Mouse (Mus musculus) forebrain, embryonic 16.5 days (tissue): Measurements from ENCODE around the gene Tarbp2. TPM values are rescaled to one million over a fixed set of nuclear protein-coding genes. Genes with fewer than 3 reads are reported as not detected.
A peak's percentile ranks its signal among the peaks of the same experiment; 100 is the strongest.

Source experiments
- ATAC-seq: fragments of 200-750 bp; cut with Nextera tagmentation; 2 replicates; pipeline ENCODE4 v1.8.0; 2017; ENCODE audit warnings: mild to moderate bottlenecking, moderate library complexity
- H3K27ac ChIP-seq: fragments of 300-500 bp; sonication (generic); 2 replicates; pipeline ENCODE4 v1.5.1; 2014; ENCODE audit warnings: low read length, control low read depth
- H3K27me3 ChIP-seq: fragments of 300-500 bp; sonication (generic); replicated peaks from 2 replicates; pipeline ENCODE4 v1.6.1; 2014; ENCODE audit warnings: low read length; ENCODE audit not compliant: control insufficient read depth, insufficient read depth
- H3K36me3 ChIP-seq: fragments of 300-500 bp; sonication (generic); 2 replicates; pipeline ENCODE4 v1.6.1; 2014; ENCODE audit not compliant: control insufficient read depth, insufficient read depth
- H3K4me1 ChIP-seq: fragments of 300-500 bp; sonication (generic); replicated peaks from 2 replicates; pipeline ENCODE4 v1.6.1; 2014; ENCODE audit warnings: low read length; ENCODE audit not compliant: control insufficient read depth, insufficient read depth
- H3K4me2 ChIP-seq: fragments of 300-500 bp; sonication (generic); 2 replicates; pipeline ENCODE4 v1.6.1; 2014; ENCODE audit warnings: mild to moderate bottlenecking, low read length, control low read depth
- H3K4me3 ChIP-seq: fragments of 300-500 bp; sonication (generic); replicated peaks from 2 replicates; pipeline ENCODE4 v1.5.1; 2014; ENCODE audit warnings: mild to moderate bottlenecking, low read length, control low read depth
- H3K9ac ChIP-seq: fragments of 300-500 bp; sonication (generic); replicated peaks from 2 replicates; pipeline ENCODE4 v1.6.1; 2014; ENCODE audit warnings: low read depth, low read length, control low read depth
- H3K9me3 ChIP-seq: fragments of 300-500 bp; sonication (generic); 2 replicates; pipeline ENCODE4 v1.6.1; 2016; ENCODE audit warnings: low read length; ENCODE audit not compliant: control insufficient read depth
- WGBS: fragments of 180-500 bp; shearing (Covaris S2); extraction: QIAGEN DNeasy Blood & Tissue Kit; methylation state at CpG from one replicate; pipeline ENCODE4 v1.1.7; 2014; 5-methylcytosine and 5-hydroxymethylcytosine counted together
- polyA plus RNA-seq: library from polyadenylated mRNA; unstranded; fragments of >200 nt; fragmentation: Nextera tagmentation; extraction: Ambion mirVana; gene quantifications from 2 replicates; pipeline ENCODE4 v1.2.1, GENCODE M21; 2015

Gene Tarbp2
- polyA plus RNA-seq, result 97.2 and 114 TPM in 2 replicates

GRCm38 (mm10) chr15:102517976-102518858 lies at the start of gene Tarbp2:
TSS of gene Tarbp2 (plus strand) at chr15:102518192.
- Histone ChIP-seq H3K9me3 (no peaks in the 10 kb centered on the region), H3K9ac (peak within 1 kb of the TSS; percentile 92), H3K4me2 (peak within 1 kb of the TSS; percentile 96), H3K27ac (peak within 1 kb of the TSS; percentile 100), H3K4me1 (peaks cover 41% of the 10 kb centered on the region), H3K4me3 (peak within 1 kb of the TSS; percentile 73), H3K36me3 (0 out of 2 replicates have a peak, but pooled peaks cover 2% of the 10 kb centered on the region), H3K27me3 (no peaks in the 10 kb centered on the region)
- ATAC-seq, result peak; percentile 92
- under 1% methylated on average over 60 of the region's 60 CpGs for WGBS

- Histone ChIP-seq H3K4me1 (peaks cover 9% of the 10 kb centered on the region), H3K36me3 (no peaks in the 10 kb centered on the region), H3K9me3 (no peaks in the 10 kb centered on the region; the same call in 1 of the 2 replicates), H3K27me3 (no peaks in the 10 kb centered on the region), H3K4me3 (no peak overlapping the region), H3K27ac (no peak overlapping the region), H3K4me2 (no peak overlapping the region), H3K9ac (no peak overlapping the region)
- 95% methylated on average over 9 of the region's 9 CpGs for WGBS
- ATAC-seq, result no peak
Measured at GRCm38 (mm10) chr15:102468675-102469370, 49.2 kb upstream of the Tarbp2 start.

- H3K27ac ChIP-seq, result peak within 1 kb of the TSS; percentile 93
- peaks cover 11% of the 10 kb centered on the region for H3K36me3 ChIP-seq
- peak within 1 kb of the TSS; percentile 77 for H3K4me3 ChIP-seq
- peaks cover 9% of the 10 kb centered on the region for H3K4me1 ChIP-seq
- under 1% methylated on average over 36 of the region's 40 CpGs for WGBS
- ATAC-seq, result peak; percentile 99
- peak within 1 kb of the TSS; percentile 85 for H3K9ac ChIP-seq
- peak within 1 kb of the TSS; percentile 82 for H3K4me2 ChIP-seq
- H3K27me3 ChIP-seq, result no peaks in the 10 kb centered on the region
- H3K9me3 ChIP-seq, result no peaks in the 10 kb centered on the region; the same call in 1 of the 2 replicates
Measured at GRCm38 (mm10) chr15:102470183-102470604, 47.8 kb upstream of the Tarbp2 start, which contains the start of gene Pcbp2. TSS of gene Pcbp2 (plus strand) at chr15:102470539.

- Histone ChIP-seq H3K9me3 (no peaks in the 10 kb centered on the region; the same call in 1 of the 2 replicates), H3K27me3 (no peaks in the 10 kb centered on the region), H3K4me1 (peaks cover 9% of the 10 kb centered on the region), H3K9ac (peak overlapping the region; percentile 85), H3K36me3 (peaks cover 16% of the 10 kb centered on the region), H3K4me3 (peak overlapping the region; percentile 77), H3K4me2 (peak overlapping the region; percentile 82), H3K27ac (peak overlapping the region; percentile 93)
- peak; percentile 76 for ATAC-seq
- whole genome bisulfite sequencing, result under 1% methylated on average over 44 of the region's 67 CpGs
Measured at GRCm38 (mm10) chr15:102470605-102471294, 47.2 kb upstream of the Tarbp2 start.

- H3K27ac ChIP-seq, result peak overlapping the region; percentile 93
- ATAC-seq, result no peak
- H3K9ac ChIP-seq, result peak overlapping the region; percentile 85
- H3K9me3 ChIP-seq, result no peaks in the 10 kb centered on the region; the same call in 1 of the 2 replicates
- H3K27me3 ChIP-seq, result no peaks in the 10 kb centered on the region
- peaks cover 9% of the 10 kb centered on the region for H3K4me1 ChIP-seq
- H3K4me2 ChIP-seq, result peak overlapping the region; percentile 82
- H3K4me3 ChIP-seq, result peak overlapping the region; percentile 77
- peaks cover 18% of the 10 kb centered on the region for H3K36me3 ChIP-seq
- WGBS, result 1% methylated on average over 10 of the region's 10 CpGs
Measured at GRCm38 (mm10) chr15:102471295-102471645, 46.7 kb upstream of the Tarbp2 start.

- Histone ChIP-seq H3K27me3 (no peaks in the 10 kb centered on the region), H3K9me3 (no peaks in the 10 kb centered on the region; the same call in 1 of the 2 replicates), H3K4me2 (peak overlapping the region; percentile 82), H3K9ac (peak overlapping the region; percentile 6; the same call in 1 of the 2 replicates), H3K36me3 (peaks cover 20% of the 10 kb centered on the region), H3K27ac (no peak overlapping the region), H3K4me1 (peaks cover 9% of the 10 kb centered on the region), H3K4me3 (peak overlapping the region; percentile 18)
- ATAC-seq, result no peak
Measured at GRCm38 (mm10) chr15:102471727-102472126, 46.3 kb upstream of the Tarbp2 start.

- no peaks in the 10 kb centered on the region; the same call in 1 of the 2 replicates for H3K9me3 ChIP-seq
- no peak overlapping the region for H3K4me2 ChIP-seq
- no peaks in the 10 kb centered on the region for H3K27me3 ChIP-seq
- H3K36me3 ChIP-seq, result peaks cover 28% of the 10 kb centered on the region
- no peak overlapping the region for H3K9ac ChIP-seq
- no peak for ATAC-seq
- 73% methylated on average over 2 of the region's 2 CpGs for WGBS
- no peak overlapping the region for H3K27ac ChIP-seq
- H3K4me3 ChIP-seq, result no peak overlapping the region
- peaks cover 9% of the 10 kb centered on the region for H3K4me1 ChIP-seq
Measured at GRCm38 (mm10) chr15:102473246-102473645, 44.7 kb upstream of the Tarbp2 start.

GRCm38 (mm10) chr15:102474520-102474919 lies 43.5 kb upstream of the Tarbp2 start:
- ATAC-seq, result no peak
- Histone ChIP-seq H3K9me3 (no peaks in the 10 kb centered on the region), H3K4me1 (peaks cover 9% of the 10 kb centered on the region), H3K4me3 (no peak overlapping the region), H3K4me2 (no peak overlapping the region), H3K27me3 (no peaks in the 10 kb centered on the region), H3K36me3 (peaks cover 33% of the 10 kb centered on the region), H3K27ac (no peak overlapping the region), H3K9ac (no peak overlapping the region)
- 93% methylated on average over 2 of the region's 2 CpGs for WGBS
